Mouse (Mus musculus): ENCODE data around the gene Golga4.

GRCm38 (mm10) chr9:118500963-118501362 is 5.1 kb upstream of the Golga4 start:
- TF ChIP-seq POLR2A (IDR thresholded peaks at IDR 0.05; ENCODE audit: insufficient read depth, low read depth, low read length) (no peak), CTCF (IDR thresholded peaks at IDR 0.05; ENCODE audit: insufficient read depth, low read depth, low read length) (no peak)

Measured in olfactory bulb, adult 2 months (tissue).